Mouse (Mus musculus) gastrocnemius, postnatal 14 days (tissue): ENCODE data around the gene Il27. TPM values are rescaled to one million over a fixed set of nuclear protein-coding genes. Genes with fewer than 3 reads are reported as not detected.
"Not testable (repeated sequence)": the region's sequence is repeated elsewhere in the genome, so short reads cannot be mapped to it uniquely, and the experiment has no call there.

ENCODE experiments used
- DNase-seq: peaks from one replicate; pipeline ENCODE4 v3.0.0; 2021; ENCODE audit warnings: mixed read lengths
- intact Hi-C: fragments of 180-260 bp; cut with DNase I; formaldehyde crosslinking; loops from one replicate; pipeline ENCODE4 v1.15.1; 2025; ENCODE audit warnings: low total_unique reads
- long read RNA-seq, 2 experiments: library from polyadenylated mRNA; stranded (forward); transcript quantifications; one replicate each; pipeline ENCODE4 v2.0.0; 2021
- total RNA-seq, 2 experiments: library from RNA; stranded (reverse); gene quantifications; 2 replicates each; pipeline ENCODE4 v1.2.3; 2021

Gene Il27
- total RNA-seq = not detected
- long read RNA-seq, experiment 1 = 0 reads
- long read RNA-seq, experiment 2 = 0 reads

DNA sequence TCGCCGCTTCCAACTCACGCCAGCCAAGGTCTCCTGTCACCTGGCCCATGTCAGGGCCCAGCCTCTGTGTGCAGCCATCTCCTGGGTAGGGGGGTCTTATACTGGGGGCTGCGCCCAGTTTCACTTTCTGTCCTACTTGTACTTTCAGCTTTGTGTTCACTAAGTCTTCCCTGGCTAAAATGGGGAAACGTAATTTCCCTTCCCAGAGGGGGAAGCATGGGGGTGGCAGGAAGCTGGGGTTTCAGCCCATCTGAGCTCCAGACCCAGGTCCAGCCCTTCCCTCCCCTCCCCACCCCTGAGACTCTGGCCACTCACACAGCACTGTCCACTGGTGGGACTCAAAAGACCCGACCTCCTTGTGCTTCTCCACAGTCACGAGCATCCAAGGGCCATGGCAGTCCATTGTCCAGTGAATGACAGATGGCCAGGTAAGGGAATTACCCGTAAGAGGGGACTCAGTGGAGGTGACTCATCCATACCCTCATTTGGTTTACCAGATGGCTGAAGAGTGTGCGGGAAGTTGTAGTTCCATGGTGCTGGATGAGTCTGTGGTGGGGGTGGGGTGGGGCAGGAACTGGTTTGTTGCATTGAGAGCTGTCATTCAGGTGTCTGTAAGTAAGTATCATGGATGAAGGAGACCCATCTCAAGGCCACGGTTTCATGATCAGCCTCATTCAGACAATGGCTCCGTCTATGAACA is at the start of gene Il27:
Il27 (minus strand) TSS at position 80 of the 700 bp plus-strand sequence.
- no peak for DNase-seq
- intact Hi-C loops = no loop called here

DNA sequence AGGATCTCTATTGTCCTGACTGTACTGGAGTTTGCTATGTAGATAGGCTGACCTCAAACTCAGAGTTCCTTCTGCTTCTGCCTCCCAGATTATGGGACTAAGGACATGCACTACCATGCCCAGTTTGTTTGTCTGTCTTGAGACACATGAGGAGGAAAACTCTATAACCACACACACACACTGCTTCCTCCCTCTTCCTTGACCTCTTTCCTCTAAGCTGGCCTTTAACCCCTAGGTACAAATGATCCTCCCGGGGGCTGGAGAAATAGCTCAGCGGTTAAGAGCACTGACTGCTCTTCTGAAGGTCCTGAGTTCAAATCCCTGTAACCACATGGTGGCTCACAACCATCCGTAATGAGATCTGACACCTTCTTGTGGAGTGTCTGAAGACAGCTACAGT is 49.6 kb upstream of the Il27 start:
- intact Hi-C loops = no loop called here
- DNase-seq = no peak

- DNase-seq, intact Hi-C loops: not testable (repeated sequence)
These were observed 48.5 kb upstream of the Il27 start for GRCm38 (mm10) chr7:126643244-126643617.

GRCm38 (mm10) chr7:126642545-126643243 is 48.0 kb upstream of the Il27 start:
- no peak for DNase-seq
- intact Hi-C loops = no loop called here

- DNase-seq = no peak
These were observed 42.2 kb upstream of the Il27 start for GRCm38 (mm10) chr7:126636733-126637520.

DNA sequence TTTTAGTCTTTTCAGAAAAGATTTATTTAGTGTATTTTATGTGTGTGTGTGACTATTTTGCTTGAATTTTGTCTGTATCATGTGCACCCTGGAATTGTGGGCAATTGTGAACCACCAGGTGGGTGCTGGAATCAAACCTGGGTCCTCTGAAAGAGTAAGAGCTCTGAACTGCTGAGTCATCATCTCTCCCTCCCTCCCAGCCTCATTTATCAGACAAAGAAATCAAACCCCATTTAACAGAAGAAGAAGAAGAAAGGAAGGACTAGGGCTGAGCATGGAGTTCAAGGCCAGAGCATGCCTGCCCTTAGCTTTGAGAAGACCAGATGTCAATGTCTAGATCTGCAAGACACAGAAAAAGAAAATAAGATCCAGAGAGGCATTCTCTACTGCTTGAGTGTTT is 40.6 kb upstream of the Il27 start:
- intact Hi-C loops = no loop called here
- DNase-seq = no peak

More at GRCm38 (mm10) chr7:126636733-126637520, 42.2 kb upstream of the Il27 start:
- intact Hi-C loops = loop anchor here (2.0 kb wide), 1 partner anchor 58 kb away; no protein-coding TSS in a partner anchor

DNA sequence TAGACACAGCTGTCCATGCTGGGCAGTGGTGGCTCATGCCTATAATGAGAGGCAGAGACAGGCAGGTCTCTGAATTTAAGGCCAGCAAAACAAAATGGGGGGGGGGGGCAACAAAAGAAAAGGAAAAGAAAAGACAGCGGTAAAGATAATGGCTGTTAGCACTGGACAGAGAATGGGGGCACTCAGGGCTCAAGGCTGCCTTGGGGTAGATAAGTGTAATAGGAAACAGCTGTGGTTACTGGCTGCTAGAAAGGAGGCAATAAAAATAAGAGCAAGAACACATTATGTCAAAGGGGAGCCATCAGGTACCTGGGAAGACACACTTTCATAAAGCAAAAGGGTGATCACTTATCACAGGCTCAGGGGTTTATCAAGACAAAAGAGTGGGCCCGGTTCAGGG is 37.7 kb upstream of the Il27 start:
- no peak for DNase-seq
- intact Hi-C loops = no loop called here

DNA sequence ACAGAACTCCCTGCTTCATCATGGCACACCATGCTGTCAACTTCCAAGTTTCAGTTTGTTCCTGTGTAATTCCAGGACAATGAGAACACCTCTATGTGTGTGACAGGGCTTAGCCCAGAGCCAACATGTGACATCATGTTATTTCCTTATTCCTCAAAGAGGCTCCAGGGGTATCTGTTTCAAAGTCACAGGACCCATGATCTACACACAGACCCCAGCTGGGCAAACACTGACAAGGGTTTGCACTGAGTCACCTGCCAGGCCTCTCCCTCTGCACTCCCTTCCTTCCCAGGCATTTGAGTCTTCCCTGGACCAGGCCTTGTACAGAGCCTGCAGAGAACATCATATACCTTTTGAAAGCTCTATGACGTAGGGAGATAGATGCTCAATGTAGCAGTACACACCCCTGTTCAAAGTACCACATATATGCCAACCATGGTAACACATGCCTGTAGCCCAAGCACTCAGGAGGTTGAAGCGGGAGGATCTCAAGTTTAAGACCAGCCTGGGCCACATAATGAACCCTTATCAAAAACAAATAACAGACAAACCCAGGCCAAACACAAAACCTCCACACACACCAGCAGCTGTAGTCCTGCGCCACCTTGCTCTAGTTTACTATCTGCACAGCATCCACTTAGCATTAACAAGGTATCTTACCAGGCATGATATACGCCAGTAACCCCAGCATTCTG is 36.2 kb upstream of the Il27 start, which contains the start of gene Nupr1:
Nupr1 (minus strand) TSS at position 38 of the 695 bp plus-strand sequence.
- DNase-seq = no peak
- intact Hi-C loops = no loop called here

GRCm38 (mm10) chr7:126629915-126630314 is 35.2 kb upstream of the Il27 start:
- intact Hi-C loops = no loop called here
- DNase-seq = no peak

DNA sequence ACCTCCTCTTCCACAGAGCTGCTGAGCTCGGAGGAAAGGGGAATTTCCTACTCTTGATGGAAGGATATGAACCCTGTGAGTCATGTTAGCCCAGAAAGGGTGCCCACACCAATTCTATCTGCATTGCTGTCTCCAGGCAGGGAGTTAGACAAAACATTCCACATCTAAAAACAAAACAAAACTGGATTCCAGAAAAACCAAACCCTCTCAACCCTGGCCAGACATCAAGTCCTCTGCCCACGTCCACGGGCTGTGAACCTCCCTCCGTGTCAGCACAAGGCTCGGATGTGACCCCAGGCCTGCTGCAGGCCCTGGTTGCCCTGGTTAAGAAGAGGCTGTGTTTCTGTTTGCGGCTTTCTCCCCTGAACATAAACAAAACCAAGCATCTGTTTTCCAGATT is 33.4 kb upstream of the Il27 start:
- no peak for DNase-seq

GRCm38 (mm10) chr7:126625807-126626600 is 31.3 kb upstream of the Il27 start:
- intact Hi-C loops = no loop called here
- no peak for DNase-seq

More for the DNA sequence above, 33.4 kb upstream of the Il27 start:
- intact Hi-C loops = no loop called here

DNA sequence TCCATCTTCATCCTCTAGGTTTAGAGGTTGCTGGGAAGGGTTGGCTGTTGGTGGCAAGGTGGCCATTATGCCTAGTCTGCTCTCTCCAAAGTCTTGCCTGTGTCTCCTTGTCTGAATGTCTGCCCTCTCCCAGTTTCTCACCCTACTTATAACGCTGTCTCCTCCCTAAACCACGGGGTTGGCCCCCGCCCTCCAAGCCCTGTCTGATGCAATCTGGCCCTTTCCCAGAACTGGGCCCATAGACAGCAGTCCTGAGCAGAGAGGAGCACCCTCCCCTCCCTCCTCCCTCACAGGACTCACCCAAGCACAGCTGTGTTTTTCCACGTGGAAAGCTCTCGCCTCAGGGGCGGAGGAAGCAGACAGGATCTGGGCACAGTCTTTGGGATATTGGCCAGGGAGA is 30.6 kb upstream of the Il27 start:
- DNase-seq = peak; percentile 90
- intact Hi-C loops = no loop called here

DNA sequence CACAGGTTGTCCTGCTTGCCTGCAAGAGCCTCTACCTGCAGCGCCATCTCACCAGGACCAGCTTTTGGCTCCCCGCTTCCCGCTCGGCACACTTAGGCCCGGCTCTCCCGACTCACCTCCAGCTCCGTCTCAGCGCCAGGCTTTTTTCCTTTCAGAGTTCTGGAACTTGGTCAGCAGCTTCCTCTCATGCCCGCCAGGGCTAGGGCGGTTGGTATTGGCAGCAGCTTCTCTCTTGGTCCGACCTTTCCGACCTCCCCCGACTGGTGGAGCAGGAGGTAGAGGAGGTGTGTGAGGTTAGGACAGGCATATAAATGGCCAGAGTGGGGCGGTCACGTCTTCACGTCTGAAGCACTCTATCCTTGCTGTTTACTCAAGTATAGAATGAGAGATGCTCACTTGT is 30.0 kb upstream of the Il27 start:
- no peak for DNase-seq
- intact Hi-C loops = no loop called here

- DNase-seq = no peak
- intact Hi-C loops = no loop called here
These were observed 28.6 kb upstream of the Il27 start for GRCm38 (mm10) chr7:126623381-126623780.

GRCm38 (mm10) chr7:126621452-126622359 is 27.0 kb upstream of the Il27 start:
- intact Hi-C loops = no loop called here
- no peak for DNase-seq

GRCm38 (mm10) chr7:126619559-126620275 is 25.0 kb upstream of the Il27 start:
- intact Hi-C loops = no loop called here
- no peak for DNase-seq

DNA sequence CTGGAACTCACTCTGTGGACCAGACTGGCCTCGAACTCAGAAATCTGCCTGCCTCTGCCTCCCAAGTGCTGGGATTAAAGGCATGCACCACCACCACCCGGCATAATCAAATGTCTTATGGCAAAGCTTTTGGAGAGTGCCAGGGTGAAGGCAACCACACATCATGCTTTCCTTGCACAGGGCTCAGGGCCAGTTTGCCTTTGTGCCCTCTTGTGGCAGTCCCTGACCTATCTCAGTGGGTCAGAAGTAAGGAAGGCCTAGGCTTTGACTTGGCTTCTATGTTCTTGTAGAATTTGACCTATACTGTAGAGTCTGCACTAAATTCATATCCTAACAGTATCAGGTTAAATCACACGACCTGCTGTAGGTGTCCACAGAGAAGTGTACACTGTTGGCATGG is 22.0 kb upstream of the Il27 start:
- intact Hi-C loops = no loop called here
- DNase-seq = no peak
